In the genomic region with DNA sequence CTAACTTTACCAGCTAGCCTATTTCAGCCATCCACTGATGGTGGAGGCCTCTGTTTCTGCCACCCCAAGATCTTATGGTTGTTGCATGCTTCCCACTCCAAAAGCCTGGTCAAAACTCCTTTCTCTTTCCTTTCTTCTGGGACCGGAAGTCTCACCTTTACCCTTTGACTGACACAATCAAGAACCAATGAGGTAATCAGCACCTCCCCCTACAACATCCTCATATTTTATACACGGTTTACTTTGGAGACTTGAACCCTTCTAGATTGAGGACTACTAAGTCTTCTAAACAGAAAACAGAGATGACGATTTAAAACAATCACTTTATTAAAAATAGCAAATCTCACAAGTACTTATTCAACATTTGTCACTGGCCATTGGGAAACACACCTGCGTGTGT, we compare ENCODE assay signal across 23 mouse cellular contexts. TPM values are rescaled to one million over a fixed set of nuclear protein-coding genes. Genes with fewer than 3 reads are reported as not detected.
DNase-seq lines count a peak whose midpoint lies in the region; ATAC-seq and TF ChIP-seq lines count a peak whose summit lies in the region.
"Had no signal": no experiment of that assay in that cellular context is flagged by ENCODE, and none has a peak within 500 bp of the region (broad histone marks: within the 10 kb centered on the region; RNA-seq: fewer than 3 reads in every experiment).

No protein-coding gene starts in this region.

- H3K4me1 ChIP-seq in embryonic facial prominence, embryonic 13.5 days, result peaks cover 3% of the 10 kb centered on the region; the same call in 1 of the 2 replicates
- H3K4me1 ChIP-seq in embryonic facial prominence, embryonic 10.5 days, result peaks cover 4% of the 10 kb centered on the region; the same call in 1 of the 2 replicates
- peaks cover 5% of the 10 kb centered on the region for H3K4me1 ChIP-seq in testis, adult 2 months (ENCODE audit: control insufficient read depth, insufficient read depth, low read length)
- peaks cover 8% of the 10 kb centered on the region; the same call in 1 of the 2 replicates for H3K4me1 ChIP-seq in embryonic facial prominence, embryonic 15.5 days
- H3K4me1 ChIP-seq in forebrain, embryonic 15.5 days, result no peaks in the 10 kb centered on the region
- H3K4me1 ChIP-seq: forebrain, embryonic 13.5 days had no signal

- H3K9ac ChIP-seq in embryonic facial prominence, embryonic 13.5 days, result no peak overlapping the region
- H3K9ac ChIP-seq in embryonic facial prominence, embryonic 15.5 days, result no peak overlapping the region
- no peak overlapping the region for H3K9ac ChIP-seq in forebrain, embryonic 15.5 days (replicated peaks)
- H3K9ac ChIP-seq: forebrain, embryonic 13.5 days; hindbrain, embryonic 12.5 days; intestine, embryonic 15.5 days had no signal

- DNase-seq in embryonic facial prominence, embryonic 10.5 days (ENCODE audit: low spot score), result no peak
- DNase-seq in testis, postnatal 14 days (ENCODE audit: low spot score), result no peak
- no peak for DNase-seq in thymus, postnatal 0 days (ENCODE audit: low spot score)
- DNase-seq: adrenal gland, postnatal 25 days; B cell, adult 2 months; cerebellum, adult 18-20 months; cerebellum, adult 9-11 months; gastrocnemius, postnatal 36 days; heart, adult 18-20 months; heart, postnatal 10 days; heart, postnatal 4 days had no signal

- no peak overlapping the region for H3K4me2 ChIP-seq in embryonic facial prominence, embryonic 13.5 days
- H3K4me2 ChIP-seq in embryonic facial prominence, embryonic 15.5 days (replicated peaks), result no peak overlapping the region
- H3K4me2 ChIP-seq in forebrain, embryonic 15.5 days (replicated peaks), result no peak overlapping the region
- H3K4me2 ChIP-seq: forebrain, embryonic 13.5 days; hindbrain, embryonic 12.5 days; intestine, embryonic 15.5 days had no signal

- peak overlapping the region; percentile 28; the same call in 1 of the 2 replicates for H3K27ac ChIP-seq in embryonic facial prominence, embryonic 13.5 days
- no peak overlapping the region for H3K27ac ChIP-seq in embryonic facial prominence, embryonic 10.5 days (replicated peaks)
- peak overlapping the region; percentile 59 for H3K27ac ChIP-seq in testis, adult 2 months (ENCODE audit: control insufficient read depth, insufficient read depth, low read depth, low read length)
- 0 out of 2 replicates have a peak overlapping the region, but pooled peaks have one; percentile 0 for H3K27ac ChIP-seq in embryonic facial prominence, embryonic 15.5 days (replicated peaks)
- H3K27ac ChIP-seq in forebrain, embryonic 15.5 days (replicated peaks), result no peak overlapping the region
- H3K27ac ChIP-seq: forebrain, embryonic 13.5 days; heart, embryonic 10.5 days; hindbrain, embryonic 12.5 days; intestine, embryonic 15.5 days had no signal

- WGBS in embryonic facial prominence, embryonic 13.5 days, result 81% methylated on average over 4 of the region's 4 CpGs
- 83% methylated on average over 4 of the region's 4 CpGs for WGBS in embryonic facial prominence, embryonic 10.5 days
- WGBS in embryonic facial prominence, embryonic 15.5 days, result 76% methylated on average over 4 of the region's 4 CpGs
- WGBS in forebrain, embryonic 15.5 days, result 84% methylated on average over 4 of the region's 4 CpGs

- no peaks in the 10 kb centered on the region for H3K9me3 ChIP-seq in embryonic facial prominence, embryonic 13.5 days
- no peaks in the 10 kb centered on the region for H3K9me3 ChIP-seq in embryonic facial prominence, embryonic 10.5 days
- H3K9me3 ChIP-seq in embryonic facial prominence, embryonic 15.5 days (replicated peaks), result no peaks in the 10 kb centered on the region
- no peaks in the 10 kb centered on the region for H3K9me3 ChIP-seq in forebrain, embryonic 15.5 days
- H3K9me3 ChIP-seq: forebrain, embryonic 13.5 days; G1E; heart, embryonic 10.5 days; hindbrain, embryonic 12.5 days; intestine, embryonic 15.5 days had no signal

- no peaks in the 10 kb centered on the region for H3K36me3 ChIP-seq in embryonic facial prominence, embryonic 13.5 days
- H3K36me3 ChIP-seq in embryonic facial prominence, embryonic 10.5 days (replicated peaks), result no peaks in the 10 kb centered on the region
- H3K36me3 ChIP-seq in testis, adult 2 months (ENCODE audit: control insufficient read depth, insufficient read depth, low read length), result no peaks in the 10 kb centered on the region
- no peaks in the 10 kb centered on the region for H3K36me3 ChIP-seq in embryonic facial prominence, embryonic 15.5 days
- H3K36me3 ChIP-seq in forebrain, embryonic 15.5 days, result no peaks in the 10 kb centered on the region
- H3K36me3 ChIP-seq: G1E; heart, embryonic 10.5 days; hindbrain, embryonic 12.5 days; intestine, embryonic 15.5 days had no signal

- ATAC-seq in embryonic facial prominence, embryonic 13.5 days (ENCODE audit: insufficient number of reproducible peaks, insufficient read depth, low FRiP score, low TSS enrichment, low read depth), result no peak
- no peak for ATAC-seq in embryonic facial prominence, embryonic 15.5 days (ENCODE audit: insufficient number of reproducible peaks, low FRiP score, low TSS enrichment, low read depth)
- ATAC-seq in forebrain, embryonic 15.5 days (replicated peaks), result no peak
- ATAC-seq: activated CD4-positive, CD25-positive, alpha-beta regulatory T cell, adult 4 months; CD4-positive, CD25-positive, alpha-beta regulatory T cell, adult 4 months; forebrain, embryonic 13.5 days; hindbrain, embryonic 16.5 days; intestine, embryonic 15.5 days had no signal

- no peaks in the 10 kb centered on the region for H3K27me3 ChIP-seq in embryonic facial prominence, embryonic 13.5 days
- no peaks in the 10 kb centered on the region for H3K27me3 ChIP-seq in embryonic facial prominence, embryonic 10.5 days (replicated peaks; ENCODE audit: low read depth, poor library complexity, severe bottlenecking)
- no peaks in the 10 kb centered on the region for H3K27me3 ChIP-seq in testis, adult 2 months (ENCODE audit: control insufficient read depth, insufficient read depth, low read length)
- H3K27me3 ChIP-seq in embryonic facial prominence, embryonic 15.5 days, result no peaks in the 10 kb centered on the region
- H3K27me3 ChIP-seq in forebrain, embryonic 15.5 days, result no peaks in the 10 kb centered on the region
- H3K27me3 ChIP-seq: forebrain, embryonic 13.5 days; hindbrain, embryonic 12.5 days; intestine, embryonic 15.5 days had no signal

- H3K4me3 ChIP-seq in embryonic facial prominence, embryonic 13.5 days, result no peak overlapping the region
- no peak overlapping the region for H3K4me3 ChIP-seq in embryonic facial prominence, embryonic 10.5 days
- peak overlapping the region; percentile 75 for H3K4me3 ChIP-seq in testis, adult 2 months (ENCODE audit: control insufficient read depth, low read depth, low read length)
- no peak overlapping the region for H3K4me3 ChIP-seq in embryonic facial prominence, embryonic 15.5 days (replicated peaks)
- no peak overlapping the region for H3K4me3 ChIP-seq in forebrain, embryonic 15.5 days
- H3K4me3 ChIP-seq: forebrain, embryonic 13.5 days; heart, embryonic 10.5 days; hindbrain, embryonic 12.5 days; intestine, embryonic 15.5 days had no signal

- no peak for TF ChIP-seq POLR2A in testis, adult 2 months (IDR thresholded peaks at IDR 0.05; ENCODE audit: control insufficient read depth, low read depth, low read length)

- TF ChIP-seq CTCF in testis, adult 2 months (IDR thresholded peaks at IDR 0.05; ENCODE audit: control insufficient read depth, insufficient read depth, insufficient replicate concordance, low read depth, low read length), result no peak

RNA-seq across cellular contexts. Expression of a gene that starts 2.7 kb away (rescaled TPM):
- 0.34 and 0.98 TPM in 2 replicates for polyA plus RNA-seq in embryonic facial prominence, embryonic 13.5 days (2015; fragmentation: Nextera tagmentation; extraction: Ambion mirVana)
- polyA plus RNA-seq in embryonic facial prominence, embryonic 10.5 days (2016; fragmentation: Nextera tagmentation; extraction: Ambion mirVana), result 0.36 and 0.52 TPM in 2 replicates
- 0.16 and 0.43 TPM in 2 replicates for polyA plus RNA-seq in testis, adult 2 months (2012; rRNA removed)
- 1.0 and 1.2 TPM in 2 replicates for polyA plus RNA-seq in embryonic facial prominence, embryonic 15.5 days (2015; fragmentation: Nextera tagmentation; extraction: Ambion mirVana)
- polyA plus RNA-seq in forebrain, embryonic 15.5 days (2015; fragmentation: Nextera tagmentation; extraction: Ambion mirVana), result 0.20 TPM in 2 replicates
- 1.2 and 1.5 TPM in 2 replicates for polyA plus RNA-seq in thymus, postnatal 0 days (2015; fragmentation: Nextera tagmentation; extraction: Ambion mirVana)
- polyA plus RNA-seq: G1E had no signal

RNA-seq across cellular contexts. Expression of a gene that starts 21.4 kb away (rescaled TPM):
- 10.3 and 10.7 TPM in 2 replicates for polyA plus RNA-seq in embryonic facial prominence, embryonic 13.5 days (2015; fragmentation: Nextera tagmentation; extraction: Ambion mirVana)
- 8.3 and 10.6 TPM in 2 replicates for polyA plus RNA-seq in embryonic facial prominence, embryonic 10.5 days (2016; fragmentation: Nextera tagmentation; extraction: Ambion mirVana)
- polyA plus RNA-seq in testis, adult 2 months (2012; rRNA removed), result 84.1 and 90.1 TPM in 2 replicates
- 14.9 and 19.1 TPM in 2 replicates for polyA plus RNA-seq in embryonic facial prominence, embryonic 15.5 days (2015; fragmentation: Nextera tagmentation; extraction: Ambion mirVana)
- 8.5 and 9.3 TPM in 2 replicates for polyA plus RNA-seq in forebrain, embryonic 15.5 days (2015; fragmentation: Nextera tagmentation; extraction: Ambion mirVana)
- polyA plus RNA-seq in thymus, postnatal 0 days (2015; fragmentation: Nextera tagmentation; extraction: Ambion mirVana), result 25.9 and 29.2 TPM in 2 replicates

Comparison
In these comparisons a context has a peak if more than half of its experiments do, and no peak if none do; other contexts are left out.
1. H3K27ac ChIP-seq: peak in embryonic facial prominence, embryonic 13.5 days (single experiment), testis, adult 2 months (single experiment) and embryonic facial prominence, embryonic 15.5 days (single experiment); none in embryonic facial prominence, embryonic 10.5 days (single experiment) and forebrain, embryonic 15.5 days (single experiment).